Comparison of ENCODE assay signal across 9 mouse cellular contexts in the genomic region with DNA sequence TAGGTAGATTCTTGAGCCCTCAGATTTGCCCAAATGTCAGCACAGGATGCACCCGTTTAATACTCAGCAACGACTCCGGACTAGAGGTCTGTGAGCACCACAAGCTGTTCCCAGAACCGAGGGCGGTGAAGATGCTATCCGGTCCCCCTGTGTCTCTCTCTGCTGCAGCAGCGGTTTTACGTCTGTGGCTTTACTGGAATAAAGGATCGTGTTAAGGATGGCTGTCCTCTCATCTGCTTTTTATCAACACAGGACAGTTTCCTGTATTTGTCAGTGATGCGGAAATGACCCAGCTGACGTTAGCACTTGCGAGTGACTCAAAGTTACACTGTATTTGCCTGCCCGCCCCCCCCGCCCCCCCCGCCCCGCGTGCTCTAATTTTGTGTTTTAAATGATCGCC. TPM values are rescaled to one million over a fixed set of nuclear protein-coding genes. Genes with fewer than 3 reads are reported as not detected.
A peak's percentile ranks its signal among the peaks of the same experiment; 100 is the strongest.
DNase-seq lines count a peak whose midpoint lies in the region; ATAC-seq lines count a peak whose summit lies in the region.
"Had no signal": no experiment of that assay in that cellular context is flagged by ENCODE, and none has a peak within 500 bp of the region (broad histone marks: within the 10 kb centered on the region; RNA-seq: fewer than 3 reads in every experiment).

No protein-coding gene starts in this region.

- H3K9me3 ChIP-seq in neural tube, embryonic 13.5 days = no peaks in the 10 kb centered on the region
- H3K9me3 ChIP-seq in heart, embryonic 11.5 days (replicated peaks; ENCODE audit: control insufficient read depth, low read length) = no peaks in the 10 kb centered on the region
- no peaks in the 10 kb centered on the region for H3K9me3 ChIP-seq in midbrain, embryonic 16.5 days (replicated peaks; ENCODE audit: control insufficient read depth, low read length, poor library complexity, severe bottlenecking)
- H3K9me3 ChIP-seq: neural tube, embryonic 12.5 days had no signal

- H3K27me3 ChIP-seq in neural tube, embryonic 13.5 days = no peaks in the 10 kb centered on the region
- H3K27me3 ChIP-seq in heart, embryonic 11.5 days (ENCODE audit: control insufficient read depth, insufficient read depth, low read length) = no peaks in the 10 kb centered on the region
- H3K27me3 ChIP-seq in midbrain, embryonic 16.5 days (ENCODE audit: control insufficient read depth, insufficient read depth, low read depth, low read length) = no peaks in the 10 kb centered on the region
- H3K27me3 ChIP-seq: neural tube, embryonic 12.5 days had no signal

- H3K36me3 ChIP-seq in neural tube, embryonic 13.5 days = no peaks in the 10 kb centered on the region
- H3K36me3 ChIP-seq in heart, embryonic 11.5 days (ENCODE audit: control insufficient read depth, insufficient read depth, low read length) = no peaks in the 10 kb centered on the region
- no peaks in the 10 kb centered on the region for H3K36me3 ChIP-seq in midbrain, embryonic 16.5 days (ENCODE audit: control insufficient read depth, insufficient read depth, low read length)
- H3K36me3 ChIP-seq: neural tube, embryonic 12.5 days had no signal

- H3K4me1 ChIP-seq in neural tube, embryonic 13.5 days (replicated peaks) = peaks cover 20% of the 10 kb centered on the region
- no peaks in the 10 kb centered on the region for H3K4me1 ChIP-seq in heart, embryonic 11.5 days (ENCODE audit: control insufficient read depth, insufficient read depth, low read length)
- peaks cover 3% of the 10 kb centered on the region; the same call in 1 of the 2 replicates for H3K4me1 ChIP-seq in midbrain, embryonic 16.5 days (ENCODE audit: control insufficient read depth, insufficient read depth, low read length)
- H3K4me1 ChIP-seq: neural tube, embryonic 12.5 days had no signal

- WGBS in neural tube, embryonic 13.5 days = 64% methylated on average over 18 of the region's 18 CpGs
- WGBS in heart, embryonic 11.5 days (ENCODE audit: insufficient replicate concordance) = 36% methylated on average over 18 of the region's 18 CpGs
- WGBS in midbrain, embryonic 16.5 days = 71% methylated on average over 18 of the region's 18 CpGs

- H3K4me3 ChIP-seq in neural tube, embryonic 13.5 days = no peak overlapping the region
- no peak overlapping the region for H3K4me3 ChIP-seq in heart, embryonic 11.5 days (ENCODE audit: low read depth, low read length)
- H3K4me3 ChIP-seq in midbrain, embryonic 16.5 days (ENCODE audit: low read depth, low read length) = no peak overlapping the region
- H3K4me3 ChIP-seq: neural tube, embryonic 12.5 days had no signal

- peak overlapping the region; percentile 72 for H3K27ac ChIP-seq in neural tube, embryonic 13.5 days (replicated peaks)
- H3K27ac ChIP-seq in heart, embryonic 11.5 days (ENCODE audit: low read depth, low read length) = peak overlapping the region; percentile 59; the same call in 1 of the 2 replicates
- no peak overlapping the region for H3K27ac ChIP-seq in midbrain, embryonic 16.5 days (ENCODE audit: low read length)
- H3K27ac ChIP-seq: neural tube, embryonic 12.5 days had no signal

- H3K9ac ChIP-seq in neural tube, embryonic 13.5 days = no peak overlapping the region
- no peak overlapping the region for H3K9ac ChIP-seq in heart, embryonic 11.5 days (ENCODE audit: low read depth, low read length)
- no peak overlapping the region for H3K9ac ChIP-seq in midbrain, embryonic 16.5 days (ENCODE audit: low read depth, low read length)
- H3K9ac ChIP-seq: neural tube, embryonic 12.5 days had no signal

- ATAC-seq in neural tube, embryonic 13.5 days (ENCODE audit: low read depth) = no peak
- 0 out of 2 replicates have a peak, but pooled peaks have one; percentile 49 for ATAC-seq in heart, embryonic 11.5 days (replicated peaks; ENCODE audit: insufficient number of reproducible peaks, low FRiP score, low TSS enrichment)
- ATAC-seq in monocyte, adult 5-6 weeks (replicated peaks; ENCODE audit: insufficient number of reproducible peaks, low FRiP score, low TSS enrichment, poor library complexity, severe bottlenecking) = peak; percentile 75
- ATAC-seq in midbrain, embryonic 16.5 days = no peak

- H3K4me2 ChIP-seq in neural tube, embryonic 13.5 days = peak overlapping the region; percentile 14; the same call in 1 of the 2 replicates
- peak overlapping the region; percentile 48 for H3K4me2 ChIP-seq in heart, embryonic 11.5 days
- no peak overlapping the region for H3K4me2 ChIP-seq in midbrain, embryonic 16.5 days (ENCODE audit: low read length)
- H3K4me2 ChIP-seq: neural tube, embryonic 12.5 days had no signal

- no peak for DNase-seq in neural tube, embryonic 10.5 days (ENCODE audit: extremely low spot score, low spot score)
- DNase-seq in kidney, postnatal 36 days = peak; percentile 45
- DNase-seq in adrenal gland, postnatal 25 days = no peak
- DNase-seq in urinary bladder, adult 18-20 months (ENCODE audit: low spot score in 2 of 2) = no peak

RNA-seq across cellular contexts. Expression of a gene that starts 40.7 kb away (rescaled TPM):
- 38.5 and 41.9 TPM in 2 replicates for polyA plus RNA-seq in neural tube, embryonic 13.5 days (2015; fragmentation: Nextera tagmentation; extraction: Ambion mirVana)
- 77.0 and 99.7 TPM in 2 replicates for polyA plus RNA-seq in heart, embryonic 11.5 days (2014; fragmentation: Nextera tagmentation; extraction: Ambion mirVana)
- 13.1 to 24.4 TPM (median 16.6 TPM) in 3 replicates for total RNA-seq in monocyte, adult 5-6 weeks (2017)
- 28.8 and 38.8 TPM in 2 replicates for polyA plus RNA-seq in midbrain, embryonic 16.5 days (2015; fragmentation: Nextera tagmentation; extraction: Ambion mirVana)
- total RNA-seq in adrenal gland, postnatal 25 days (2021) = 23.8 and 25.8 TPM in 2 replicates

Comparison
In these comparisons a context has a peak if more than half of its experiments do, and no peak if none do; other contexts are left out.
1. ATAC-seq: peak in heart, embryonic 11.5 days (single experiment) and monocyte, adult 5-6 weeks (single experiment); none in neural tube, embryonic 13.5 days (single experiment) and midbrain, embryonic 16.5 days (single experiment).
2. DNase-seq: peak in kidney, postnatal 36 days (2 of 2); none in neural tube, embryonic 10.5 days (single experiment), adrenal gland, postnatal 25 days (single experiment) and urinary bladder, adult 18-20 months (0 of 2).